Mouse (Mus musculus) limb, embryonic 12.5 days (tissue): Measurements from ENCODE around the gene Cpeb2. TPM values are rescaled to one million over a fixed set of nuclear protein-coding genes. Genes with fewer than 3 reads are reported as not detected.

ENCODE experiments used
- ATAC-seq: fragments of 200-750 bp; cut with Nextera tagmentation; 2 replicates; pipeline ENCODE4 v1.8.0; 2017; ENCODE audit warnings: low read depth, moderate TSS enrichment; ENCODE audit not compliant: insufficient number of reproducible peaks, insufficient read depth, low FRiP score, low TSS enrichment
- H3K27ac ChIP-seq: fragments of 300-500 bp; sonication (generic); 2 replicates; pipeline ENCODE4 v1.5.1; 2016; ENCODE audit warnings: mild to moderate bottlenecking, moderate library complexity
- H3K27me3 ChIP-seq: fragments of 300-500 bp; sonication (generic); 2 replicates; pipeline ENCODE4 v1.6.1; 2016; ENCODE audit warnings: mild to moderate bottlenecking, moderate library complexity
- H3K36me3 ChIP-seq: fragments of 300-500 bp; sonication (generic); 2 replicates; pipeline ENCODE4 v1.6.1; 2016; ENCODE audit warnings: mild to moderate bottlenecking, moderate library complexity
- H3K4me1 ChIP-seq: fragments of 300-500 bp; sonication (generic); replicated peaks from 2 replicates; pipeline ENCODE4 v1.6.1; 2016
- H3K4me2 ChIP-seq: fragments of 300-500 bp; sonication (generic); 2 replicates; pipeline ENCODE4 v1.6.1; 2016; ENCODE audit warnings: mild to moderate bottlenecking, moderate library complexity
- H3K4me3 ChIP-seq: fragments of 300-500 bp; sonication (generic); replicated peaks from 2 replicates; pipeline ENCODE4 v1.5.1; 2016; ENCODE audit warnings: mild to moderate bottlenecking
- H3K9ac ChIP-seq: fragments of 300-500 bp; sonication (generic); replicated peaks from 2 replicates; pipeline ENCODE4 v1.6.1; 2016; ENCODE audit warnings: mild to moderate bottlenecking, moderate library complexity
- H3K9me3 ChIP-seq: fragments of 300-500 bp; sonication (generic); 2 replicates; pipeline ENCODE4 v1.6.1; 2016; ENCODE audit warnings: mild to moderate bottlenecking, moderate library complexity
- WGBS: fragments of 180-500 bp; shearing (Covaris S2); methylation state at CpG from one replicate; pipeline ENCODE4 v1.1.7; 2016; 5-methylcytosine and 5-hydroxymethylcytosine counted together
- polyA plus RNA-seq: library from polyadenylated mRNA; unstranded; fragments of >200 nt; fragmentation: Nextera tagmentation; extraction: Ambion mirVana; gene quantifications from 2 replicates; pipeline ENCODE4 v1.2.1, GENCODE M21; 2016

Cpeb2 gene
- polyA plus RNA-seq, 1 experiment from 2014 or later = 1.3 TPM

GRCm38 (mm10) chr5:43285756-43286155 is 52.8 kb downstream of the Cpeb2 start:
- ATAC-seq = no peak
- H3K9ac ChIP-seq = no peak overlapping the region
- WGBS = 84% methylated on average over 12 of the region's 12 CpGs

GRCm38 (mm10) chr5:43289752-43290446 is 56.9 kb downstream of the Cpeb2 start:
- no peak overlapping the region for H3K9ac ChIP-seq
- 65% methylated on average over 8 of the region's 8 CpGs for WGBS
- H3K27ac ChIP-seq = no peak overlapping the region
- no peaks in the 10 kb centered on the region for H3K36me3 ChIP-seq
- no peaks in the 10 kb centered on the region; the same call in 1 of the 2 replicates for H3K4me1 ChIP-seq
- no peak overlapping the region for H3K4me2 ChIP-seq
- H3K9me3 ChIP-seq = no peaks in the 10 kb centered on the region
- H3K4me3 ChIP-seq = no peak overlapping the region
- no peaks in the 10 kb centered on the region for H3K27me3 ChIP-seq
- no peak for ATAC-seq

More at GRCm38 (mm10) chr5:43285756-43286155, 52.8 kb downstream of the Cpeb2 start:
- no peaks in the 10 kb centered on the region; the same call in 1 of the 2 replicates for H3K4me1 ChIP-seq
- no peak overlapping the region for H3K27ac ChIP-seq
- H3K4me3 ChIP-seq = no peak overlapping the region
- H3K36me3 ChIP-seq = no peaks in the 10 kb centered on the region; the same call in 1 of the 2 replicates
- no peaks in the 10 kb centered on the region for H3K9me3 ChIP-seq
- no peaks in the 10 kb centered on the region for H3K27me3 ChIP-seq
- H3K4me2 ChIP-seq = no peak overlapping the region

- Histone ChIP-seq H3K4me2 (no peak overlapping the region), H3K9me3 (no peaks in the 10 kb centered on the region), H3K9ac (no peak overlapping the region), H3K27ac (no peak overlapping the region), H3K36me3 (no peaks in the 10 kb centered on the region), H3K27me3 (no peaks in the 10 kb centered on the region), H3K4me1 (no peaks in the 10 kb centered on the region; the same call in 1 of the 2 replicates), H3K4me3 (no peak overlapping the region)
- 91% methylated on average over 4 of the region's 4 CpGs for WGBS
- no peak for ATAC-seq
These were observed 60.2 kb downstream of the Cpeb2 start for GRCm38 (mm10) chr5:43293136-43293535.

- ATAC-seq = no peak
- H3K4me2 ChIP-seq = no peak overlapping the region
- 78% methylated on average over 7 of the region's 7 CpGs for WGBS
- H3K27me3 ChIP-seq = no peaks in the 10 kb centered on the region
- no peaks in the 10 kb centered on the region for H3K36me3 ChIP-seq
- no peaks in the 10 kb centered on the region for H3K9me3 ChIP-seq
- no peak overlapping the region for H3K4me3 ChIP-seq
- H3K4me1 ChIP-seq = no peaks in the 10 kb centered on the region
- no peak overlapping the region for H3K9ac ChIP-seq
- no peak overlapping the region for H3K27ac ChIP-seq
These were observed 64.5 kb downstream of the Cpeb2 start for GRCm38 (mm10) chr5:43297459-43297858.

GRCm38 (mm10) chr5:43298975-43299374 is 66.0 kb downstream of the Cpeb2 start:
- Histone ChIP-seq H3K36me3 (no peaks in the 10 kb centered on the region), H3K4me3 (no peak overlapping the region), H3K9me3 (no peaks in the 10 kb centered on the region), H3K4me1 (no peaks in the 10 kb centered on the region), H3K27me3 (no peaks in the 10 kb centered on the region), H3K4me2 (no peak overlapping the region), H3K27ac (no peak overlapping the region), H3K9ac (no peak overlapping the region)
- ATAC-seq = no peak
- WGBS = 92% methylated on average over 2 of the region's 2 CpGs

GRCm38 (mm10) chr5:43300076-43300475 is 67.1 kb downstream of the Cpeb2 start:
- Histone ChIP-seq H3K27me3 (no peaks in the 10 kb centered on the region), H3K4me2 (no peak overlapping the region), H3K36me3 (no peaks in the 10 kb centered on the region), H3K9me3 (no peaks in the 10 kb centered on the region), H3K9ac (no peak overlapping the region), H3K4me3 (no peak overlapping the region), H3K4me1 (no peaks in the 10 kb centered on the region), H3K27ac (no peak overlapping the region)
- ATAC-seq = no peak
- WGBS = 93% methylated on average over 5 of the region's 5 CpGs

- Histone ChIP-seq H3K4me2 (no peak overlapping the region), H3K4me1 (no peaks in the 10 kb centered on the region), H3K9me3 (no peaks in the 10 kb centered on the region), H3K4me3 (no peak overlapping the region), H3K27me3 (no peaks in the 10 kb centered on the region), H3K27ac (no peak overlapping the region), H3K9ac (no peak overlapping the region), H3K36me3 (no peaks in the 10 kb centered on the region)
- no peak for ATAC-seq
- 48% methylated on average over 3 of the region's 3 CpGs for WGBS
These were observed 68.0 kb downstream of the Cpeb2 start for GRCm38 (mm10) chr5:43300979-43301378.

GRCm38 (mm10) chr5:43303504-43303903 is 70.5 kb downstream of the Cpeb2 start:
- 48% methylated on average over 1 of the region's 1 CpGs for whole genome bisulfite sequencing
- H3K27me3 ChIP-seq = no peaks in the 10 kb centered on the region
- no peak overlapping the region for H3K9ac ChIP-seq
- H3K9me3 ChIP-seq = no peaks in the 10 kb centered on the region
- ATAC-seq = no peak
- H3K4me2 ChIP-seq = no peak overlapping the region
- no peaks in the 10 kb centered on the region for H3K4me1 ChIP-seq
- no peaks in the 10 kb centered on the region for H3K36me3 ChIP-seq
- H3K27ac ChIP-seq = no peak overlapping the region
- H3K4me3 ChIP-seq = no peak overlapping the region

- no peaks in the 10 kb centered on the region for H3K27me3 ChIP-seq
- no peak overlapping the region for H3K4me2 ChIP-seq
- H3K36me3 ChIP-seq = no peaks in the 10 kb centered on the region
- no peak overlapping the region for H3K9ac ChIP-seq
- no peak overlapping the region for H3K4me3 ChIP-seq
- no peaks in the 10 kb centered on the region for H3K4me1 ChIP-seq
- H3K27ac ChIP-seq = no peak overlapping the region
- WGBS = 84% methylated on average over 3 of the region's 3 CpGs
- no peak for ATAC-seq
- H3K9me3 ChIP-seq = no peaks in the 10 kb centered on the region
These were observed 72.5 kb downstream of the Cpeb2 start for GRCm38 (mm10) chr5:43305449-43305848.

GRCm38 (mm10) chr5:43309961-43310360 is 77.0 kb downstream of the Cpeb2 start:
- H3K9ac ChIP-seq = no peak overlapping the region
- H3K27me3 ChIP-seq = no peaks in the 10 kb centered on the region
- 45% methylated on average over 4 of the region's 4 CpGs for WGBS
- no peak for ATAC-seq
- no peaks in the 10 kb centered on the region for H3K9me3 ChIP-seq
- H3K4me3 ChIP-seq = no peak overlapping the region
- H3K4me2 ChIP-seq = no peak overlapping the region
- H3K27ac ChIP-seq = no peak overlapping the region
- H3K4me1 ChIP-seq = no peaks in the 10 kb centered on the region
- H3K36me3 ChIP-seq = no peaks in the 10 kb centered on the region

GRCm38 (mm10) chr5:43324311-43324862 is 91.4 kb downstream of the Cpeb2 start:
- Histone ChIP-seq H3K9me3 (no peaks in the 10 kb centered on the region), H3K4me2 (no peak overlapping the region), H3K4me1 (peaks cover 8% of the 10 kb centered on the region; the same call in 1 of the 2 replicates), H3K9ac (no peak overlapping the region), H3K4me3 (no peak overlapping the region), H3K27ac (no peak overlapping the region), H3K36me3 (no peaks in the 10 kb centered on the region), H3K27me3 (no peaks in the 10 kb centered on the region)
- ATAC-seq = no peak
- WGBS = 75% methylated on average over 3 of the region's 3 CpGs

- Histone ChIP-seq H3K27me3 (no peaks in the 10 kb centered on the region), H3K4me2 (no peak overlapping the region), H3K9ac (no peak overlapping the region), H3K4me3 (no peak overlapping the region), H3K27ac (no peak overlapping the region), H3K9me3 (no peaks in the 10 kb centered on the region), H3K4me1 (peaks cover 12% of the 10 kb centered on the region), H3K36me3 (no peaks in the 10 kb centered on the region)
- ATAC-seq = no peak
- 17% methylated on average over 4 of the region's 4 CpGs for WGBS
These were observed 92.6 kb downstream of the Cpeb2 start for GRCm38 (mm10) chr5:43325561-43325960.
